Mouse (Mus musculus): ENCODE measurements around the gene Mfsd14a. TPM values are rescaled to one million over a fixed set of nuclear protein-coding genes. Genes with fewer than 3 reads are reported as not detected.

The Mfsd14a gene
- polyA plus RNA-seq, 1 experiment from 2014 or later: 94.0 TPM

- Histone ChIP-seq H3K27me3 (ENCODE audit: insufficient read depth, low read length) (no peaks in the 10 kb centered on the region), H3K9me3 (replicated peaks; ENCODE audit: low read length) (no peaks in the 10 kb centered on the region), H3K27ac (no peak overlapping the region), H3K4me2 (ENCODE audit: low read length) (no peak overlapping the region), H3K36me3 (ENCODE audit: insufficient read depth, low read length) (peaks cover 13% of the 10 kb centered on the region; the same call in 1 of the 2 replicates), H3K4me1 (replicated peaks; ENCODE audit: insufficient read depth, low read length) (no peaks in the 10 kb centered on the region), H3K4me3 (replicated peaks; ENCODE audit: low read depth, low read length) (no peak overlapping the region), H3K9ac (ENCODE audit: low read depth, low read length) (no peak overlapping the region)
- ATAC-seq (replicated peaks; ENCODE audit: low FRiP score, low read depth) (no peak), DNase-seq (ENCODE audit: low spot score) (no peak)
- no peak for TF ChIP-seq CTCF (IDR thresholded peaks at IDR 0.05; ENCODE audit: low read depth)
- 88% methylated on average over 8 of the region's 8 CpGs for WGBS
These were observed 47.0 kb downstream of the Mfsd14a start for GRCm38 (mm10) chr3:116615318-116616068.

- Histone ChIP-seq H3K9me3 (replicated peaks; ENCODE audit: low read length) (no peaks in the 10 kb centered on the region), H3K9ac (ENCODE audit: low read depth, low read length) (no peak within 1 kb of the TSS), H3K27ac (no peak within 1 kb of the TSS), H3K4me3 (replicated peaks; ENCODE audit: low read depth, low read length) (no peak within 1 kb of the TSS), H3K4me2 (ENCODE audit: low read length) (no peak within 1 kb of the TSS), H3K36me3 (ENCODE audit: insufficient read depth, low read length) (peaks cover 13% of the 10 kb centered on the region; the same call in 1 of the 2 replicates), H3K4me1 (replicated peaks; ENCODE audit: insufficient read depth, low read length) (no peaks in the 10 kb centered on the region), H3K27me3 (ENCODE audit: insufficient read depth, low read length) (no peaks in the 10 kb centered on the region)
- no peak for DNase-seq (ENCODE audit: low spot score)
- 82% methylated on average over 10 of the region's 10 CpGs for WGBS
- no peak for ATAC-seq (replicated peaks; ENCODE audit: low FRiP score, low read depth)
- no peak for TF ChIP-seq CTCF (IDR thresholded peaks at IDR 0.05; ENCODE audit: low read depth)
These were observed 48.1 kb downstream of the Mfsd14a start, which contains the start of gene Trmt13 for GRCm38 (mm10) chr3:116614295-116614892. Gene Trmt13 (minus strand): TSS chr3:116614587.

GRCm38 (mm10) chr3:116604570-116604969, 57.9 kb downstream of the Mfsd14a start:
- Histone ChIP-seq H3K4me1 (replicated peaks; ENCODE audit: insufficient read depth, low read length) (no peaks in the 10 kb centered on the region), H3K4me3 (replicated peaks; ENCODE audit: low read depth, low read length) (no peak overlapping the region), H3K9me3 (replicated peaks; ENCODE audit: low read length) (no peaks in the 10 kb centered on the region), H3K27me3 (ENCODE audit: insufficient read depth, low read length) (no peaks in the 10 kb centered on the region), H3K36me3 (ENCODE audit: insufficient read depth, low read length) (0 out of 2 replicates have a peak, but pooled peaks cover 4% of the 10 kb centered on the region), H3K27ac (no peak overlapping the region), H3K4me2 (ENCODE audit: low read length) (no peak overlapping the region), H3K9ac (ENCODE audit: low read depth, low read length) (no peak overlapping the region)
- no peak for ATAC-seq (replicated peaks; ENCODE audit: low FRiP score, low read depth)
- no peak for TF ChIP-seq CTCF (IDR thresholded peaks at IDR 0.05; ENCODE audit: low read depth)
- DNase-seq (ENCODE audit: low spot score): no peak
- WGBS: 59% methylated on average over 9 of the region's 9 CpGs

- no peak overlapping the region for H3K4me3 ChIP-seq (replicated peaks; ENCODE audit: low read depth, low read length)
- TF ChIP-seq CTCF (IDR thresholded peaks at IDR 0.05; ENCODE audit: low read depth): no peak
- no peak for ATAC-seq (replicated peaks; ENCODE audit: low FRiP score, low read depth)
- no peak for DNase-seq (ENCODE audit: low spot score)
- no peak overlapping the region for H3K4me2 ChIP-seq (ENCODE audit: low read length)
- no peaks in the 10 kb centered on the region for H3K36me3 ChIP-seq (ENCODE audit: insufficient read depth, low read length)
- no peaks in the 10 kb centered on the region for H3K9me3 ChIP-seq (replicated peaks; ENCODE audit: low read length)
- no peak overlapping the region for H3K27ac ChIP-seq
- no peak overlapping the region for H3K9ac ChIP-seq (ENCODE audit: low read depth, low read length)
- H3K4me1 ChIP-seq (replicated peaks; ENCODE audit: insufficient read depth, low read length): no peaks in the 10 kb centered on the region
- H3K27me3 ChIP-seq (ENCODE audit: insufficient read depth, low read length): no peaks in the 10 kb centered on the region
- 89% methylated on average over 5 of the region's 5 CpGs for WGBS
These were observed 60.7 kb downstream of the Mfsd14a start for GRCm38 (mm10) chr3:116601781-116602180.

GRCm38 (mm10) chr3:116601005-116601404, 61.5 kb downstream of the Mfsd14a start:
- H3K36me3 ChIP-seq (ENCODE audit: insufficient read depth, low read length): no peaks in the 10 kb centered on the region
- WGBS: 77% methylated on average over 5 of the region's 5 CpGs
- no peak overlapping the region for H3K9ac ChIP-seq (ENCODE audit: low read depth, low read length)
- H3K4me2 ChIP-seq (ENCODE audit: low read length): no peak overlapping the region
- H3K9me3 ChIP-seq (replicated peaks; ENCODE audit: low read length): no peaks in the 10 kb centered on the region
- DNase-seq (ENCODE audit: low spot score) (no peak), ATAC-seq (replicated peaks; ENCODE audit: low FRiP score, low read depth) (no peak)
- no peak overlapping the region for H3K4me3 ChIP-seq (replicated peaks; ENCODE audit: low read depth, low read length)
- no peak overlapping the region for H3K27ac ChIP-seq
- TF ChIP-seq CTCF (IDR thresholded peaks at IDR 0.05; ENCODE audit: low read depth): no peak
- H3K4me1 ChIP-seq (replicated peaks; ENCODE audit: insufficient read depth, low read length): no peaks in the 10 kb centered on the region
- no peaks in the 10 kb centered on the region for H3K27me3 ChIP-seq (ENCODE audit: insufficient read depth, low read length)

GRCm38 (mm10) chr3:116599705-116600104, 62.8 kb downstream of the Mfsd14a start:
- Histone ChIP-seq H3K4me3 (replicated peaks; ENCODE audit: low read depth, low read length) (no peak overlapping the region), H3K36me3 (ENCODE audit: insufficient read depth, low read length) (no peaks in the 10 kb centered on the region), H3K9ac (ENCODE audit: low read depth, low read length) (no peak overlapping the region), H3K4me2 (ENCODE audit: low read length) (no peak overlapping the region), H3K4me1 (replicated peaks; ENCODE audit: insufficient read depth, low read length) (no peaks in the 10 kb centered on the region), H3K27me3 (ENCODE audit: insufficient read depth, low read length) (no peaks in the 10 kb centered on the region), H3K27ac (no peak overlapping the region), H3K9me3 (replicated peaks; ENCODE audit: low read length) (no peaks in the 10 kb centered on the region)
- TF ChIP-seq CTCF (IDR thresholded peaks at IDR 0.05; ENCODE audit: low read depth): no peak
- DNase-seq (ENCODE audit: low spot score) (no peak), ATAC-seq (replicated peaks; ENCODE audit: low FRiP score, low read depth) (no peak)
- 75% methylated on average over 2 of the region's 2 CpGs for WGBS

Data from kidney, postnatal 0 days (tissue).